Mouse (Mus musculus): ENCODE data around the gene Cenph. TPM values are rescaled to one million over a fixed set of nuclear protein-coding genes. Genes with fewer than 3 reads are reported as not detected.

The Cenph gene
- polyA plus RNA-seq, 1 experiment from 2014 or later = 18.0 TPM

- Histone ChIP-seq H3K4me2 (ENCODE audit: low read length) (no peak overlapping the region), H3K27me3 (ENCODE audit: control insufficient read depth, insufficient read depth, low read length) (no peaks in the 10 kb centered on the region), H3K27ac (replicated peaks in 1 of 2; ENCODE audit: control insufficient read depth in 1 of 2, insufficient read depth in 1 of 2, low read depth in 2 of 2, low read length in 2 of 2) (no peak overlapping the region), H3K4me1 (ENCODE audit: control insufficient read depth in 2 of 2, insufficient read depth in 2 of 2, low read length in 2 of 2) (no peaks in the 10 kb centered on the region), H3K4me3 (ENCODE audit: control insufficient read depth in 1 of 2, insufficient read depth in 1 of 2, low read depth in 1 of 2, low read length in 2 of 2) (no peak overlapping the region), H3K9me3 (ENCODE audit: control insufficient read depth, low read length) (no peaks in the 10 kb centered on the region), H3K36me3 (ENCODE audit: control insufficient read depth, insufficient read depth, low read length) (peaks cover 87% of the 10 kb centered on the region), H3K9ac (ENCODE audit: low read length) (no peak overlapping the region)
- 85% methylated on average over 6 of the region's 6 CpGs for WGBS
- no peak for ATAC-seq (ENCODE audit: insufficient number of reproducible peaks, insufficient read depth, low FRiP score, low read depth)
These were observed 60.2 kb downstream of the Cenph start for GRCm38 (mm10) chr13:100715467-100715866.

Other genes with a start within 250 kb of the Cenph start
- 2.0 and 2.1 TPM in 2 replicates for gene Ocln, start 223.2 kb downstream of the Cenph start, polyA plus RNA-seq (2014; fragmentation: Nextera tagmentation; extraction: Ambion mirVana)
- 3.1 and 3.6 TPM in 2 replicates for gene Marveld2, start 158.9 kb downstream of the Cenph start, polyA plus RNA-seq (2014; fragmentation: Nextera tagmentation; extraction: Ambion mirVana)
- gene Ak6, start 124.9 kb downstream of the Cenph start, polyA plus RNA-seq (2014; fragmentation: Nextera tagmentation; extraction: Ambion mirVana) = 246 and 262 TPM in 2 replicates
- gene Rad17, start 124.8 kb downstream of the Cenph start, polyA plus RNA-seq (2014; fragmentation: Nextera tagmentation; extraction: Ambion mirVana) = 25.1 and 26.3 TPM in 2 replicates
- 6.2 and 8.5 TPM in 2 replicates for gene Taf9, start 124.3 kb downstream of the Cenph start, polyA plus RNA-seq (2014; fragmentation: Nextera tagmentation; extraction: Ambion mirVana)
- 3.5 and 3.8 TPM in 2 replicates for gene Ccdc125, start 106.2 kb downstream of the Cenph start, polyA plus RNA-seq (2014; fragmentation: Nextera tagmentation; extraction: Ambion mirVana)
- gene Cdk7, start 45.0 kb downstream of the Cenph start, polyA plus RNA-seq (2014; fragmentation: Nextera tagmentation; extraction: Ambion mirVana) = 69.2 and 70.2 TPM in 2 replicates
- 288 and 291 TPM in 2 replicates for gene Mrps36, start 31.2 kb downstream of the Cenph start, polyA plus RNA-seq (2014; fragmentation: Nextera tagmentation; extraction: Ambion mirVana)
- gene Ccnb1, start 10.7 kb upstream of the Cenph start, polyA plus RNA-seq (2014; fragmentation: Nextera tagmentation; extraction: Ambion mirVana) = 188 and 214 TPM in 2 replicates
- 38.5 and 41.9 TPM in 2 replicates for gene Slc30a5, start 57.5 kb upstream of the Cenph start, polyA plus RNA-seq (2014; fragmentation: Nextera tagmentation; extraction: Ambion mirVana)

Measured in heart, embryonic 14.5 days (tissue).